Mouse (Mus musculus) splenic B cell, adult 2 months (primary cell): ENCODE measurements around the gene Dmd.
"Not testable (repeated sequence)": the region's sequence is repeated elsewhere in the genome, so short reads cannot be mapped to it uniquely, and the experiment has no call there.

Source experiments
- DNase-seq: peaks from one replicate; pipeline ENCODE4 v3.0.0-alpha.2; 2011; ENCODE audit warnings: low read depth, low spot score
- H3K27me3 ChIP-seq: 2 replicates; pipeline ENCODE4 v1.6.1; 2012; ENCODE audit warnings: mild to moderate bottlenecking, low read length, moderate library complexity, mixed read lengths; ENCODE audit not compliant: control insufficient read depth, poor library complexity, insufficient read depth, severe bottlenecking
- H3K36me3 ChIP-seq: 2 replicates; pipeline ENCODE4 v1.6.1; 2012; ENCODE audit warnings: mild to moderate bottlenecking, low read length, moderate library complexity, mixed read lengths; ENCODE audit not compliant: control insufficient read depth, poor library complexity, insufficient read depth, severe bottlenecking

Gene Dmd

GRCm38 (mm10) chrX:82948630-82949029 is at the start of gene Dmd:
Gene Dmd, plus strand, starts transcription at chrX:82948870.
- no peaks in the 10 kb centered on the region for H3K36me3 ChIP-seq
- no peaks in the 10 kb centered on the region for H3K27me3 ChIP-seq
- no peak for DNase-seq

GRCm38 (mm10) chrX:82901515-82901914 is 47.2 kb upstream of the Dmd start:
- DNase-seq = no peak
- Histone ChIP-seq H3K27me3 (no peaks in the 10 kb centered on the region), H3K36me3 (no peaks in the 10 kb centered on the region)

- no peak for DNase-seq
- Histone ChIP-seq H3K36me3 (no peaks in the 10 kb centered on the region), H3K27me3 (no peaks in the 10 kb centered on the region)
Measured at GRCm38 (mm10) chrX:82987683-82988082, 39.0 kb downstream of the Dmd start.

GRCm38 (mm10) chrX:83050190-83050589 is 101.5 kb downstream of the Dmd start:
- no peaks in the 10 kb centered on the region for H3K36me3 ChIP-seq
- no peak for DNase-seq
- no peaks in the 10 kb centered on the region for H3K27me3 ChIP-seq

GRCm38 (mm10) chrX:83116171-83116876 is 167.7 kb downstream of the Dmd start:
- H3K27me3 ChIP-seq = no peaks in the 10 kb centered on the region
- DNase-seq = no peak
- no peaks in the 10 kb centered on the region for H3K36me3 ChIP-seq

- Histone ChIP-seq H3K27me3 (no peaks in the 10 kb centered on the region), H3K36me3 (no peaks in the 10 kb centered on the region)
- DNase-seq = no peak
Measured at GRCm38 (mm10) chrX:83117198-83117597, 168.5 kb downstream of the Dmd start.

- H3K36me3 ChIP-seq = no peaks in the 10 kb centered on the region
- no peak for DNase-seq
Measured at GRCm38 (mm10) chrX:83220563-83220962, 271.9 kb downstream of the Dmd start.

GRCm38 (mm10) chrX:83221050-83221449 is 272.4 kb downstream of the Dmd start:
- no peak for DNase-seq
- H3K27me3 ChIP-seq = no peaks in the 10 kb centered on the region
- no peaks in the 10 kb centered on the region for H3K36me3 ChIP-seq

More at GRCm38 (mm10) chrX:83220563-83220962, 271.9 kb downstream of the Dmd start:
- no peaks in the 10 kb centered on the region for H3K27me3 ChIP-seq

- H3K36me3 ChIP-seq = no peaks in the 10 kb centered on the region
- H3K27me3 ChIP-seq = no peaks in the 10 kb centered on the region
- no peak for DNase-seq
Measured at GRCm38 (mm10) chrX:83487598-83487997, 538.9 kb downstream of the Dmd start, which contains the start of gene Tsga8. Gene Tsga8, minus strand, starts transcription at chrX:83487924.

GRCm38 (mm10) chrX:83674998-83675397 is 726.3 kb downstream of the Dmd start:
- DNase-seq = no peak
- H3K27me3 ChIP-seq = no peaks in the 10 kb centered on the region
- H3K36me3 ChIP-seq = no peaks in the 10 kb centered on the region

GRCm38 (mm10) chrX:83686547-83686946 is 737.9 kb downstream of the Dmd start:
- no peak for DNase-seq
- Histone ChIP-seq H3K36me3 (no peaks in the 10 kb centered on the region), H3K27me3 (no peaks in the 10 kb centered on the region)

- Histone ChIP-seq H3K27me3 (no peaks in the 10 kb centered on the region), H3K36me3 (no peaks in the 10 kb centered on the region)
- no peak for DNase-seq
Measured at GRCm38 (mm10) chrX:83740533-83740932, 791.9 kb downstream of the Dmd start.

GRCm38 (mm10) chrX:83746301-83747008 is 797.8 kb downstream of the Dmd start:
- no peaks in the 10 kb centered on the region for H3K27me3 ChIP-seq
- DNase-seq = no peak
- no peaks in the 10 kb centered on the region for H3K36me3 ChIP-seq

GRCm38 (mm10) chrX:83787406-83787805 is 838.7 kb downstream of the Dmd start:
- H3K36me3 ChIP-seq = no peaks in the 10 kb centered on the region
- no peak for DNase-seq
- H3K27me3 ChIP-seq = no peaks in the 10 kb centered on the region

- not testable (repeated sequence) for H3K36me3 ChIP-seq, DNase-seq, H3K27me3 ChIP-seq
Measured at GRCm38 (mm10) chrX:83867469-83867868, 918.8 kb downstream of the Dmd start.
